Mouse (Mus musculus) gastrocnemius, postnatal 14 days (tissue): Measurements from ENCODE around the gene Fhit. TPM values are rescaled to one million over a fixed set of nuclear protein-coding genes. Genes with fewer than 3 reads are reported as not detected.
A peak's percentile ranks its signal among the peaks of the same experiment; 100 is the strongest.
"Not testable (repeated sequence)": the region's sequence is repeated elsewhere in the genome, so short reads cannot be mapped to it uniquely, and the experiment has no call there.

ENCODE experiments used
- DNase-seq: peaks from one replicate; pipeline ENCODE4 v3.0.0; 2021; ENCODE audit warnings: mixed read lengths
- intact Hi-C: fragments of 180-260 bp; cut with DNase I; formaldehyde crosslinking; loops from one replicate; pipeline ENCODE4 v1.15.1; 2025; ENCODE audit warnings: low total_unique reads
- long read RNA-seq, 2 experiments: library from polyadenylated mRNA; stranded (forward); transcript quantifications; one replicate each; pipeline ENCODE4 v2.0.0; 2021
- total RNA-seq, 2 experiments: library from RNA; stranded (reverse); gene quantifications; 2 replicates each; pipeline ENCODE4 v1.2.3; 2021

Gene Fhit
- total RNA-seq: 1 to 10 TPM; 3.7 to 5.7 TPM
- long read RNA-seq, experiment 1: 0 reads
- long read RNA-seq, experiment 2: 0 reads

GRCm38 (mm10) chr14:11161751-11162231, at the start of gene Fhit:
TSS of gene Fhit (minus strand) at chr14:11162035.
- intact Hi-C loops: no loop called here

GRCm38 (mm10) chr14:11206786-11207185, 45.0 kb upstream of the Fhit start:
- DNase-seq: no peak
- intact Hi-C loops: no loop called here

More at GRCm38 (mm10) chr14:11161751-11162231, at the start of gene Fhit:
- DNase-seq: peak; percentile 91

DNA sequence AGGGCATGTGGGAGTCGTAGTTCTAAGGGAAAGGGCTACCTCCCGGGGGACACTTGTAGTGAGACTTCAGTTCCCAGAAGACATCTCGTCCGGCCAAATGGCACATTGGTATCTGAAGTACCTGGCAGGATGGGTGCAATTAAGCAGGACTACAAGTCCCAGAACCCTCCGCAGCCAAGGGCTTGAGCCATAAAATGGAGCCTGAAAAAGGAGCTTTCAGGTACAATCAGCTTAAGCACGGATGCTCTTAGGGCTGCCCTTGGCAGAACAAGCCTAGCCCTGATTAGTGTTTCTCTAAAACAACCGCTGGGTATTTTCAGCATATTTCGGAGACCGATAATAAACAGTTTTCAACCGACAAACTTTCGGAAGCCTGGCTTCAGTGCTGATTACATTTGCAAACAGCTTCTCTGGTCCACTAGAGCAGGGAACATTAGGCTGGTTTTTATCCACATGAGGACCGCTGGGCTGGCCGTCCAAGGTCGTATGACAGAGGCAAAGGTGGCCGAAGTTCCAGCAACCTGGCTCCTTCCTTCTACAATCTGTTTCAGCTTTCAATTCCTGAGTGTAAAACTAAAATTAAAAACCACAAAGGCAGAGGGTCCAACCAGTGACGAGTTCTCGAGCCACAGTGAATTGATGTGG, 907 bp downstream of the Fhit start:
- intact Hi-C loops: no loop called here
- DNase-seq: peak; percentile 67

DNA sequence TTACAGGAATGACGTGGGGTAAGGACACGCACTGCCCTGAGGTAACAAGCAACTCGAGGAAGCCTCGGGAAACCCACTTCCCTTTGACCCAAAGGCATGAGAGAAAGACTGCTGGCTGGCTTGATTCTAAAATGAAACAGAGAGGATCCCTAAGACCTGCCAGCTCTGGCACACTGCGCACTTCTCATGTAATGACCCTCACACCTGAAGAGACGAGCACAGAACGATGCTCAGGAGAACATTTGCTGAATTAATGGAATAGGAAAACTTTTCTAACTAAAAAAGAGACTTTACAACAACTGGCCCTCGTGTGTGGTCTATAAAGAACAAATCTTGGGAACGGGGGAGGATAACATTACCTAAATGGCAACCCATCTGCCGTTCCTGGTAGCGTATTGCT, 2.2 kb downstream of the Fhit start:
- no peak for DNase-seq
- intact Hi-C loops: no loop called here

DNA sequence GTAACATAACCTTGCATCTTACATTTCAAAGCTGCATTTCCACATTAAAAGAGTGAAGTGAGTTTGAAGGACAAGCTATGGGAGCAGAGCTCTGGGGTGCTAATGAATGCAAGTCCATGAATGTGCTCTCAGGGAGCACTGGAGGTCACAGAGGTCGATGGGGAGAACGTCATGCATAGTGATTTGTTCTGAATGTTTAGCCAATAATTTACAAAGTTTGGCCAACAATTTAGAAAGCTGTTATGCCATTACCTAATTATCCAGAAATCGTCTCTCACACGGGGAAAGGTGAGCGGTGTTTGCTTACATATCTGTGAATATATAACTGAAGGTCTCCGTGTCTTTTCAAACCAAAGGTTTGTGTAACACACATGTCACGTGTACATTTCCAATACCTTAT, 2.8 kb downstream of the Fhit start:
- intact Hi-C loops: no loop called here
- DNase-seq: no peak

DNA sequence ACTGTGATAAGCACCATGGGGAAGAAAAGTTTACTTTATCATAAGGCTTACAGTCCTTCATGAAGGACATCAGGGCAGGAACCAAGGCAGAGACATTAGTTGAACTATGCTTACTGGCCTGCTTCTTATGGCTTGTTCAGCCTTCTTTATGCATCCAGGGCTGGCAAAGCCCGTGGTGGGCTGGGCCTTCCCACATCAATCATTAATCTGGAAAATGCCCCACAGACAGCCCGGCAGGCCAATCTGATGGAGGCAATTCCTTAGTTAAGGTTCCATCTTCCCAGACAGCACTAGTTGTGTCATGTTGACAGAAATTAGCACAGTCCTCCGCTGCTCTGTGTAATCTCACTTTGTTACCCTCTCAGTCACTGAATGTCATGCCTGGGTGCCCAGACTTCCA, 4.1 kb downstream of the Fhit start:
- DNase-seq: no peak
- intact Hi-C loops: no loop called here

- intact Hi-C loops: no loop called here
- peak; percentile 87 for DNase-seq
These were observed 10.1 kb downstream of the Fhit start for GRCm38 (mm10) chr14:11151634-11152321.

DNA sequence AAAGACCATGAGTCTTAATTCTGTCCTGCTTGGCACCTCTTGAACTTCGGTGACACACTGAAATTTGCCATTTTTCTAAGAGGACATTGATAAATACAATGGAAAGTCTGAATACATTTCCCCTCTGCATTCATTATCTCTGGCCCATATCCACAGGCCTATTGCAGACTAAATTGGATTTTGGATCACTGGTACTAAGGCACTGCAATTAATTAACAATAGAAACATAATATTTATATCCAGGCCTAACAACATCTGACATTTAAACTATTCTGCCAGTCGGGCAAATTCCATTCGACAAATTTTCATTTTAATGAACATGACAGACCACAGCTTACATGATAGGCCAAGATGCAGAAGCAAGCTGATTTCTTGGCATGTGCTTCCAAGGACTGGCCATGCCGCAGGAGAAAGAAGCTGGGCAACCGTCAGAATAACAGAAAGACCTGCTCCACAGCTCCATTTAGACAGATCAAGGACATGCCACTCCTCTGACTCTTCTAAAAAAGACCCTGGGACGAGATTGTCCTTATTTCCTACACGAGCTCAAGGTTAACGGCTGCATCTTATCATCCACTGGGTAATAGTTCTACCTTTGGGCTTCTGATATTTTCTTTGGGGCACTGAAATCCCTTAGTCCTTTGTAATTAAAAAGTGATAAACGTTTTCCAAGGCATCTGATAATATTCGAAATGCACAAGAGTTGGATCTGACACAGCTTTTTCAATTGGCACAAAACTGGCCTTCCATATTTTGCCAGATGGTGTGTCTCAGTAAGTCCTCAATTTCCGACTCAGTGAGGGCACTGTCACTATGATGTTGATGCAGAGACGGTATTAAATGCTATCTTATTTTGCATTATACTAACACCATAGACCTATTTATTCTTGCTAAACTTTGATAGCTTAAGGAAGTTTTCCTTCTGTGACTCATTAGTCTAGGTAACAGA, 27.8 kb downstream of the Fhit start:
- intact Hi-C loops: no loop called here
- DNase-seq: no peak

GRCm38 (mm10) chr14:11132637-11133474, 29.0 kb downstream of the Fhit start:
- no peak for DNase-seq
- intact Hi-C loops: no loop called here

GRCm38 (mm10) chr14:11125096-11125495, 36.7 kb downstream of the Fhit start:
- intact Hi-C loops: no loop called here
- no peak for DNase-seq

GRCm38 (mm10) chr14:11119076-11119475, 42.8 kb downstream of the Fhit start:
- intact Hi-C loops: no loop called here
- DNase-seq: no peak

GRCm38 (mm10) chr14:11085596-11085995, 76.2 kb downstream of the Fhit start:
- intact Hi-C loops: no loop called here
- DNase-seq: no peak

DNA sequence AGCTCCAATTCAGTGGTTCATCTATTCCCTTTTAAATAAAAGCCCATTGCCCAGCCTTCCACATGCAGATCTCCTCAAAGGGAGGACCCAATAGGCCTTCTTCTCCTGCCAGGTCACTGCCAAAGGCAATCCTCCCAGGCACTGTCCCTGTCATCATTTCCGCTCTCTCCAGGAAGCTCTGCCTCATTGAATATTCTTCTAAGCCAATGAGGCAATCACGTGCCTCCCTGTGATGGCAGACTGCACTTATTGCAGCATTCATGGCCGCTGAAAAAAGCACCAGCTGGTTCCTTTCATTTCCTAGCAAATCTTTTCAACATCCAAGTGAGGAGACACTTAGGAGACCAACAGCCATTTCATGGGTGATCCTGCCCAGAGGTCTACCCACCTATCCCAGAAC, 77.9 kb downstream of the Fhit start:
- no peak for DNase-seq
- intact Hi-C loops: no loop called here

GRCm38 (mm10) chr14:11083462-11083861, 78.4 kb downstream of the Fhit start:
- no peak for DNase-seq
- intact Hi-C loops: no loop called here

DNA sequence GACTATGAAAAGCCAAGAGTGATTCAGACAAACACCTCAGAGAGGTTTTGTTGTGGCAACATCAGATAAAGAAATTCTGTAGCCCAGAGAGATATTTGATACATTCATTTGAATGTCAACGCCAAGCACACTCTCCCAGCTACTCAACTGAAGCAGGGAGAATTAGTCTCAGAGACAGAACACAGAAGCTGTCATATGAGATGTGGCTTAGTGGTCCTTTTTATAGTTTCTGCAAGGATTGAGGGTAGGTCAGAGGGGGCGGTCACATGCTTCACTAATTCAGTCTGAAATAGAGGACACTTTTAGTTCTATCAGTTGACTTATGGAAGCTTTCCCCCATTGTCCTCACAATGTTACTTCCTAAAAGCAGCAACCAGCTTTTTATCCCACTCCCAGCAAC, 98.2 kb downstream of the Fhit start:
- intact Hi-C loops: no loop called here
- DNase-seq: no peak

DNA sequence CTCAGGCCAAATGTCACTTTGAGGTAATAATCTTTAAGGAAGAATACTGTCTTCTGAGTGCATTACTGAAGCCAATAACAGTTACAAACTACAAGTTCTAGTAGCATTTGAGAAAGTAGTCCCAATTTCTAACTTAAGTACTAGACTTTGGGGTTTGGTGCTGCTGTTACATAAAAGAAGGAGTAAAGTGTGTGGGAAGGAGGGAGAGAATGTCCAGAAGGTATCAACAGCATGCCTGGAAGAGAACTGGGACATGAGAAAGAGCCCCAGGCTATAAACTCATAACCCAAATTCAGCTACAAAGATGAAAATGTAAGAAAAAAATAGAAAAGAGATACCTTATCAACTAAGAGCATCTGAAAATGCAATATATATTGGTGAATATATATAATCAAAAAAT, 101.6 kb downstream of the Fhit start:
- intact Hi-C loops: no loop called here
- DNase-seq: no peak

DNA sequence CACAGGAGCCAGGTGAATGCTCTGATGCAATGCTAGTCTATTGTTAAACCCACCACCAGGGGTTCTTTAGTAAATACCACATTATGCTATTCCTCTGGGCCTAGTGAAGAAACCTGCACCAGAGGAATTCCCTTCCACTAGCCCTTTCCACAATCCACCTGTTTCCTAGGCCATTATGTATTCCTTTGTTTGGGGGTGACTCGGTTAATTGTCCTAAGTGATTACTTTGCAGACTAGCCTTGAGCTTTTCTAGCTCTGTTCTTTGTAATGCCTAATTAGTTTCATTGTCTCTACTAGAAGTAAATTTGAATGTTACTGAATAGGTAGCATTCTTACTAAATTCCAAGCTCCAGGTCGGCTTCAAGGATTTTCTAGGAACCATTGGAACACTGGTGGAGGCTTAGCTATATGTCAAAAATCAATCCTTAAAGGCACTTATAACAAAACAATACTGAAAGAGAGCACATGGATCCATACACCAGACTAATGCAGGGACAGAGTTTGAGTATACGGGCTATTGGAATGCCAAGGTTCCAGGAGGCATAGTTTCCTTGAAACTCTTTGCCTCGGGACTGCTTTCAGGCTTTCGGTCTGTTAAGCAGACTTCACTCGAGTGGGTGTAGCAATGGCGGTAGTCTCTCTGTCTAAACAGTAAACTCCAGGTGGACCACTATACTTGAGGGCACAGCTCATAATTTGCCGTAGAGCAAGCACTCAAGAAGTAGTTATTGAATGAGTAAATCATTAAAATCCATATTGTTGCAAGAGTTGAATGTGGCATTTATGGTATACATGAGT, 122.1 kb downstream of the Fhit start:
- DNase-seq, intact Hi-C loops: not testable (repeated sequence)

DNA sequence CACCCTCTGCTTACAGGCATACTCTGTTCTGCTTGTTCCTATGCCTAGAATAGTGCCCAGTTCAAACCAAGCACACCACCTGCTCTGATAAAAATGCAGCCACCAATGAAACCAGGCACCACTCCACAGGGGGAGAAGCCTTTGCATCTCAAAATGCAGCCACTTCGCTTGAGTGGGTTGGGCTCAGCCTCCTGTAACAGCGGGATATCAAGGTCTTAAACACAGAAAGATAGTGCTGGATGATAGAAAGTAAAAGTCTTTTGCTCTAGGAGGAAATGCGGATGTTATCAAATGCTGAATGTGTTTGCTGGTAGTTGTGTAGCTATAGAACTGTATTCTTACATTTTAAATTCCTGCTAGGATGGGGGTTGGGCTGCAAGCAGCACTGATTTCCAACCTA, 140.4 kb downstream of the Fhit start:
- intact Hi-C loops: no loop called here
- DNase-seq: no peak
